Comparison of ENCODE assay signal across 23 mouse cellular contexts in the genomic region with DNA sequence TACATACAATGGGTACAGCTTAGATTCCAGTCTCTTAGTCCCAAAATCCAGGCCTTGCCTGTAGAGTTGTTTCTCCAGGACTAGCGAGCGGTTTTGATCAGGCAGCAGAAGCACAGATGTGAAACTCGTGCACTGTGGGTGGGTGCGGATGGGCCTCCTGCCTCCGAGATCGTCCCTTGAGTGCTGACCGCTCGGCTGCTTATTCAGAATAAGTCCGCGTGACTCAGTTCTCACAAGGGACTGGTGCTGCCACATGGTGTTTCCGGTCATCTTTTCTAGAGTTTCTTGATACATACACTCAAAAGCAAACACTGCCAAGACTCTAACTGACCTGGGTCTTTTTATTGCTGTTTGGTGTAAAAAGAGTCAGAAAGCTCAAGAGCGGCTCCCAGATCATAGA.
"Had no signal": no experiment of that assay in that cellular context is flagged by ENCODE, and none has a peak within 500 bp of the region (broad histone marks: within the 10 kb centered on the region; RNA-seq: fewer than 3 reads in every experiment).

No protein-coding gene starts in this region.

- H3K4me1 ChIP-seq: embryonic facial prominence, embryonic 10.5 days; embryonic facial prominence, embryonic 12.5 days; embryonic facial prominence, embryonic 13.5 days; embryonic facial prominence, embryonic 15.5 days; forebrain, embryonic 10.5 days; forebrain, embryonic 12.5 days; forebrain, embryonic 13.5 days; forebrain, embryonic 15.5 days had no signal

- H3K4me3 ChIP-seq: embryonic facial prominence, embryonic 10.5 days; embryonic facial prominence, embryonic 12.5 days; embryonic facial prominence, embryonic 13.5 days; embryonic facial prominence, embryonic 15.5 days; erythroblast, embryonic 14.5 days; forebrain, embryonic 10.5 days; forebrain, embryonic 12.5 days; forebrain, embryonic 13.5 days; forebrain, embryonic 15.5 days; gastrocnemius, adult 2 months; heart, adult 2 months had no signal

- H3K4me2 ChIP-seq: embryonic facial prominence, embryonic 12.5 days; embryonic facial prominence, embryonic 13.5 days; embryonic facial prominence, embryonic 15.5 days; forebrain, embryonic 12.5 days; forebrain, embryonic 13.5 days; forebrain, embryonic 15.5 days had no signal

- H3K27me3 ChIP-seq: embryonic facial prominence, embryonic 12.5 days; embryonic facial prominence, embryonic 13.5 days; embryonic facial prominence, embryonic 15.5 days; forebrain, embryonic 12.5 days; forebrain, embryonic 13.5 days; forebrain, embryonic 15.5 days had no signal

- H3K9ac ChIP-seq: embryonic facial prominence, embryonic 12.5 days; embryonic facial prominence, embryonic 13.5 days; embryonic facial prominence, embryonic 15.5 days; forebrain, embryonic 12.5 days; forebrain, embryonic 13.5 days; forebrain, embryonic 15.5 days; forebrain, postnatal 0 days had no signal

- ATAC-seq: forebrain, embryonic 13.5 days; forebrain, embryonic 14.5 days; forebrain, embryonic 15.5 days; forebrain, embryonic 16.5 days; forebrain, postnatal 0 days had no signal

- H3K9me3 ChIP-seq: embryonic facial prominence, embryonic 10.5 days; embryonic facial prominence, embryonic 12.5 days; embryonic facial prominence, embryonic 13.5 days; embryonic facial prominence, embryonic 15.5 days; forebrain, embryonic 10.5 days; forebrain, embryonic 12.5 days; forebrain, embryonic 13.5 days; forebrain, embryonic 15.5 days had no signal

- DNase-seq: cerebellum, adult 8-10 months; cerebellum, adult 9-10 months; cerebellum, adult 9-11 months; cerebellum, postnatal 36 days; embryo, embryonic 11 days; forebrain, postnatal 0 days; gastrocnemius, adult 2 months; gastrocnemius, postnatal 10 days; gastrocnemius, postnatal 14 days; gastrocnemius, postnatal 25 days; gastrocnemius, postnatal 36 days; heart, adult 2 months had no signal

- H3K27ac ChIP-seq: embryonic facial prominence, embryonic 10.5 days; embryonic facial prominence, embryonic 12.5 days; embryonic facial prominence, embryonic 13.5 days; embryonic facial prominence, embryonic 15.5 days; forebrain, embryonic 10.5 days; forebrain, embryonic 12.5 days; forebrain, embryonic 13.5 days; forebrain, embryonic 15.5 days; gastrocnemius, adult 2 months; heart, adult 2 months had no signal
